Mouse (Mus musculus) adrenal gland, postnatal 4 days (tissue): ENCODE results near the gene Klhdc1. TPM values are rescaled to one million over a fixed set of nuclear protein-coding genes. Genes with fewer than 3 reads are reported as not detected.
A peak's percentile ranks its signal among the peaks of the same experiment; 100 is the strongest.

Source experiments
- DNase-seq, 2 experiments: peaks; one replicate each; pipeline ENCODE4 v3.0.0; 2021 to 2022; ENCODE audit warnings: low spot score in 2 of 2, mixed read lengths in 2 of 2
- total RNA-seq, 2 experiments: library from RNA; stranded (reverse); gene quantifications; 2 replicates each; pipeline ENCODE4 v1.2.3; 2021

The Klhdc1 gene
- total RNA-seq, 2 experiments from 2014 or later, result 12.6 to 12.8 TPM

- no peak for DNase-seq
Observed at GRCm38 (mm10) chr12:69295651-69296050, 54.7 kb downstream of the Klhdc1 start.

- peak; percentile 72 to 75 for DNase-seq
Observed at GRCm38 (mm10) chr12:69296511-69297410, 55.8 kb downstream of the Klhdc1 start, which contains the start of gene Klhdc2. TSS of gene Klhdc2 (plus strand) at chr12:69296681.

GRCm38 (mm10) chr12:69297411-69298150, 56.6 kb downstream of the Klhdc1 start:
- DNase-seq, result no peak

GRCm38 (mm10) chr12:69298281-69298680, 57.3 kb downstream of the Klhdc1 start:
- no peak for DNase-seq

- DNase-seq, result peak; percentile 22 to 41
Observed at GRCm38 (mm10) chr12:69299231-69299630, 58.3 kb downstream of the Klhdc1 start.

GRCm38 (mm10) chr12:69299831-69300230, 58.9 kb downstream of the Klhdc1 start:
- no peak for DNase-seq

GRCm38 (mm10) chr12:69300391-69300790, 59.4 kb downstream of the Klhdc1 start:
- no peak for DNase-seq

GRCm38 (mm10) chr12:69302171-69302570, 61.2 kb downstream of the Klhdc1 start:
- no peak for DNase-seq

GRCm38 (mm10) chr12:69304051-69304450, 63.1 kb downstream of the Klhdc1 start:
- no peak for DNase-seq

- DNase-seq, result no peak
Observed at GRCm38 (mm10) chr12:69306333-69306732, 65.4 kb downstream of the Klhdc1 start.

- DNase-seq, result no peak
Observed at GRCm38 (mm10) chr12:69309659-69310058, 68.7 kb downstream of the Klhdc1 start.

- DNase-seq, result no peak
Observed at GRCm38 (mm10) chr12:69318431-69318830, 77.5 kb downstream of the Klhdc1 start.

GRCm38 (mm10) chr12:69331187-69331586, 90.2 kb downstream of the Klhdc1 start:
- DNase-seq, result no peak

GRCm38 (mm10) chr12:69332147-69332546, 91.2 kb downstream of the Klhdc1 start:
- no peak for DNase-seq

- no peak for DNase-seq
Observed at GRCm38 (mm10) chr12:69333547-69333946, 92.6 kb downstream of the Klhdc1 start.

Other genes with a start within 250 kb of the Klhdc1 start
- gene Rps29, start 82.0 kb upstream of the Klhdc1 start, total RNA-seq, result 1,000 to 10,000 TPM; 1,787 to 1,858 TPM
- 1 to 10 TPM; 2.7 to 5.4 TPM for gene Lrr1, start 72.4 kb upstream of the Klhdc1 start, total RNA-seq
- 100 to 1,000 TPM; 523 to 531 TPM for gene Rpl36al, start 57.1 kb upstream of the Klhdc1 start, total RNA-seq
- gene Mgat2, start 57.0 kb upstream of the Klhdc1 start, total RNA-seq, result 10 to 100 TPM; 51.4 to 53.9 TPM
- 1 to 10 TPM; 7.2 to 9.2 TPM for gene Gm49383, start 44.1 kb upstream of the Klhdc1 start, total RNA-seq
- 1 to 10 TPM; 1.9 to 2.0 TPM for gene Dnaaf2, start 42.7 kb upstream of the Klhdc1 start, total RNA-seq
- gene Gm49384, start 36.9 kb upstream of the Klhdc1 start, total RNA-seq, result 1 to 10 TPM; 8.5 to 9.2 TPM
- gene Pole2, start 13.0 kb upstream of the Klhdc1 start, total RNA-seq, result 1 to 10 TPM; 9.7 TPM
- 10 to 100 TPM; 86.4 to 86.8 TPM for gene Klhdc2, start 55.5 kb downstream of the Klhdc1 start, total RNA-seq
- 10 to 100 TPM; 45.4 to 49.9 TPM for gene Nemf, start 116.0 kb downstream of the Klhdc1 start, total RNA-seq
- gene Arf6, start 131.0 kb downstream of the Klhdc1 start, total RNA-seq, result 100 to 1,000 TPM; 100 to 105 TPM
- 1 to 10 TPM; 1.1 to 1.2 TPM for gene Gm9887, start 131.3 kb downstream of the Klhdc1 start, total RNA-seq